Mouse (Mus musculus) intestine, postnatal 0 days (tissue): ENCODE measurements around the gene Zfc3h1. TPM values are rescaled to one million over a fixed set of nuclear protein-coding genes. Genes with fewer than 3 reads are reported as not detected.

Experiments used
- ATAC-seq: fragments of 200-750 bp; cut with Nextera tagmentation; 2 replicates; pipeline ENCODE4 v1.8.0; 2017; ENCODE audit warnings: mild to moderate bottlenecking, moderate TSS enrichment, moderate library complexity
- H3K27ac ChIP-seq: fragments of 300-500 bp; sonication (generic); 2 replicates; pipeline ENCODE4 v1.5.1; 2014; ENCODE audit warnings: mild to moderate bottlenecking, low read depth, low read length, moderate library complexity
- H3K27me3 ChIP-seq: fragments of 300-500 bp; sonication (generic); replicated peaks from 2 replicates; pipeline ENCODE4 v1.6.1; 2014; ENCODE audit warnings: low read length, mixed read lengths; ENCODE audit not compliant: control insufficient read depth, insufficient read depth
- H3K36me3 ChIP-seq: fragments of 300-500 bp; sonication (generic); 2 replicates; pipeline ENCODE4 v1.6.1; 2014; ENCODE audit warnings: mild to moderate bottlenecking, moderate library complexity; ENCODE audit not compliant: control insufficient read depth, insufficient read depth
- H3K4me1 ChIP-seq: fragments of 300-500 bp; sonication (generic); replicated peaks from 2 replicates; pipeline ENCODE4 v1.6.1; 2014; ENCODE audit warnings: antibody characterized with exemption, low read length, mixed read lengths; ENCODE audit not compliant: control insufficient read depth, insufficient read depth
- H3K4me2 ChIP-seq: fragments of 300-500 bp; sonication (generic); replicated peaks from 2 replicates; pipeline ENCODE4 v1.6.1; 2014; ENCODE audit warnings: low read depth, mild to moderate bottlenecking, moderate library complexity
- H3K4me3 ChIP-seq: fragments of 300-500 bp; sonication (generic); 2 replicates; pipeline ENCODE4 v1.5.1; 2014; ENCODE audit warnings: low read depth, low read length
- H3K9ac ChIP-seq: fragments of 300-500 bp; sonication (generic); 2 replicates; pipeline ENCODE4 v1.6.1; 2014; ENCODE audit warnings: mild to moderate bottlenecking, low read depth, low read length
- H3K9me3 ChIP-seq: fragments of 300-500 bp; sonication (generic); 2 replicates; pipeline ENCODE4 v1.6.1; 2016; ENCODE audit warnings: mixed run types; ENCODE audit not compliant: control insufficient read depth
- CTCF ChIP-seq: sonication (generic); IDR thresholded peaks from 2 replicates; pipeline ENCODE4 v1.5.1; 2016; ENCODE audit warnings: low read depth, mild to moderate bottlenecking, control low read depth, antibody characterized with exemption, moderate library complexity
- WGBS: fragments of 180-500 bp; shearing (Covaris S2); extraction: QIAGEN DNeasy Blood & Tissue Kit; methylation state at CpG from one replicate; pipeline ENCODE4 v1.1.7; 2014; 5-methylcytosine and 5-hydroxymethylcytosine counted together
- polyA plus RNA-seq: library from polyadenylated mRNA; unstranded; fragments of >200 nt; fragmentation: Nextera tagmentation; extraction: Ambion mirVana; gene quantifications from 2 replicates; pipeline ENCODE4 v1.2.1, GENCODE M21; 2015

The Zfc3h1 gene
- 11.5 and 12.0 TPM in 2 replicates for polyA plus RNA-seq

DNA sequence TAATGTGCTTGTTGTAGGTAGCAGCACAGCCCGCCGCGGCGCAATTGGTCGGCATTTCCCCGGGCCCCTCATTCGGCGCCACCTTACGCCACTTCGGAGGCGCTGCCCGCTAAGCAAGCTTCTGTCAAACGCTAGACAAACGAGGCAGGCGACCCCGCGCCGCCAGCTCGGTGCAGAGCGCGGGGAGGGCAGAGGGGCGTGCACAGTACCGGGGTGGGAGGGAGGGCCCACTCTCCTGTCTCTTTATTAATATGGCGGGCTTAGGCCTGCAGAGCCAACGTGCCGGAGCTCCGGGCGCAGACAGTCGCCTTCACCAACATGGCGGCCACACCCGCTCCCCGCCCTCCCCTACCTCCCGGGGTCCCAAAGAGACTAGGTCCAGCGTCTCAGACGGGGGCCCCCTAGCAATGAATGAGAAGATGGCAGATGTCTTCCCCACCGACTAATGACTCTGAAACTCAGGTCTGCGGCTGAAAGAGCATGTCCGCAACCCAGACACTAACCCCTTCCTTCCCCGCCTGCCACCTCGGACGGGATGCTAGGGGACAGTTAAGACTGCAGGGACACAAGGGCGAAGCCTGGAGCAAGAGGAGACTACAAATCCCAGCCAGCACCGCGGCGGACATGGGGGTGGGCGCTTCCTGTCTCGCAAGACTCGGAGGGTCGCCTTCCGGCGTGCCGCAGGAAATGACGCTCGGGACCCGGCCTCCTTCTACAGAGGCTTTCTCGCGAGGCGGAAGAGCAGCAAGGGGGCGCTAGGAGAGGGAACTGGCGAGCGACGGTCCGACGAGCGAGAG, at the start of gene Zfc3h1, which contains the start of gene Thap2:
Gene Zfc3h1, plus strand, starts transcription at position 739 of the 797 bp plus-strand sequence.
Gene Thap2, minus strand, starts transcription at position 223 of the 797 bp plus-strand sequence.
- under 1% methylated on average over 65 of the region's 65 CpGs for WGBS
- peak within 1 kb of the TSS; percentile 98 for H3K9ac ChIP-seq
- peak; percentile 97 for ATAC-seq

DNA sequence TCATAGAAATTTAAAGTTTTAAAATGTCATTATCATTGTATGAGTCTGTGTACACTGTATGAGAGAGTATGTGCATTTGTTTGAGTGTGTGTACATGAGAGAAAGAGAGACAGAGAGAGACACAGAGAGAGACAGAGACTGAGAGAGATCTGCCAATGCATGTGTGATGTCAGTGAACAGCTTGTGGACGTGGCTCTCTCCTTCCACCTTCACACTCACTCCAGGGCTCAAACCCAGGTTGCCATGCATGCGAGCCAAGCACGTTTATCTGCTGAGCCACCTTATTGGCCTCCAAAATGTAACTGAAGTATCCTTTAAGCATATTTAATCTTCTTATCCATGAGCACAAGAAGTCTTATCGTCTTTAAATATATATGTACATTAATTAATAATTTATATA, 47.9 kb upstream of the Zfc3h1 start:
- Histone ChIP-seq H3K27me3 (no peaks in the 10 kb centered on the region), H3K4me1 (no peaks in the 10 kb centered on the region), H3K36me3 (peaks cover 20% of the 10 kb centered on the region), H3K9me3 (no peaks in the 10 kb centered on the region), H3K27ac (no peak overlapping the region), H3K4me2 (no peak overlapping the region), H3K9ac (no peak overlapping the region), H3K4me3 (no peak overlapping the region)
- WGBS = 79% methylated on average over 4 of the region's 4 CpGs
- no peak for TF ChIP-seq CTCF
- no peak for ATAC-seq

More for the DNA sequence above, at the start of gene Zfc3h1, which contains the start of gene Thap2:
- Histone ChIP-seq H3K27me3 (no peaks in the 10 kb centered on the region), H3K4me3 (peak within 1 kb of the TSS; percentile 95), H3K9me3 (no peaks in the 10 kb centered on the region), H3K36me3 (peaks cover 5% of the 10 kb centered on the region; the same call in 1 of the 2 replicates), H3K4me2 (peak within 1 kb of the TSS; percentile 69), H3K27ac (peak within 1 kb of the TSS; percentile 99), H3K4me1 (no peaks in the 10 kb centered on the region; the same call in 1 of the 2 replicates)
- peak; percentile 90 for TF ChIP-seq CTCF

DNA sequence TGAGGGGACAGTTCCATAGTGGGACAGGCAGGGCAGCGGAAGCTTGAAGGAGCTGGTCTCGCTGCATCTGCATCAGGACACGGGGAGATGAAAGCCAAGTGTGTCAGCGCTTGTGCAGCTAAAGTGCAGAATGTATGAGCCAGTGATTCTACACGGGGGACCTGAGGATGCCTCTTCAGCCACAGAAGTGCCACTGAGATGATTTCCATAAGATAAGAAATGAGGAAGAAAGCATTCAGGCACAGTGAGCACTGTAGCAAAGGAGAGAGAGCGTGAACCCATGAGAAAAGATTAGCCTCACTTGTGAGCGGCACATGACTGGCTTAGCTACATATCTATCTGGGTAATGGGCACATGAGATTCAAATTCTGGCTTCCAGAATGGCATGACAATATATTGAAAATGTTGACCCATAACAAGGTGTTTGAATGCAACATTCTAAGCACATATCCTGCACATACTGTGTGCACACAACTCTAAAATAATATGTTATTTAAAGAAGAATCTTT, 44.9 kb upstream of the Zfc3h1 start:
- WGBS = 90% methylated on average over 7 of the region's 7 CpGs
- peaks cover 40% of the 10 kb centered on the region for H3K36me3 ChIP-seq
- no peaks in the 10 kb centered on the region for H3K9me3 ChIP-seq
- no peak for ATAC-seq
- no peaks in the 10 kb centered on the region for H3K4me1 ChIP-seq
- no peak overlapping the region for H3K27ac ChIP-seq
- H3K9ac ChIP-seq = no peak overlapping the region
- no peak overlapping the region for H3K4me3 ChIP-seq
- no peaks in the 10 kb centered on the region for H3K27me3 ChIP-seq
- no peak overlapping the region for H3K4me2 ChIP-seq
- TF ChIP-seq CTCF = no peak

DNA sequence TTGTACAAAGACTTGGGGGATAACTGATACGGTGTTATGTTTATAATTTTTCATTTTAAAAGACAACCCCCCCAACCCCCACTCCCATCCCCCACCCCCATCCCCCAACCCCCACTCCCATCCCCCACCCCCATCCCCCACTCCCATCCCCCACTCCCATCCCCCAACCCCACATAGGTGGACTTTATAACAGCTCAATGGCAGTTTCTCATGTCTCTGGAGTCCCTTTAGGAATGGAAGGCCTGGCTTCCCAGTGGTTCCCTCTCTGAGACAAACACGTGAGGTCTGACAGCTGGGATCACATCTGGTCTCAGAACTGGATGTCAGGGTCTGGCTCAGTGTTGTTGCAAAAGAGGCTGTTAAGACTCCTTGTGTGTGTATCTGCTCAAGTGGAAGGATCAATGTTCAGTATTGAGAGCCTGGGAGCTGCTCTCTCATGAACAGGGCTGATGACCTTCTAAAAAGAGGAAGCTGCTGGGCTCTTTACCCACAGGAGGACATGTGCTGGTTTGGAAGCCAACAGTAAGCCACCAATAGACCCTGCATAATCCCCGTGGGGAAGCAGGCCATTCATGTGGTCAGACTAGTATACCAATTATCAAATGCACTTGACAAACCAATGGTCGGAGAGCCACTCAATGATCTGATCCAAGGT, 41.9 kb upstream of the Zfc3h1 start:
- WGBS = 91% methylated on average over 4 of the region's 4 CpGs
- no peak for ATAC-seq
- H3K27ac ChIP-seq = no peak overlapping the region
- H3K4me1 ChIP-seq = no peaks in the 10 kb centered on the region
- H3K4me2 ChIP-seq = no peak overlapping the region
- TF ChIP-seq CTCF = no peak
- no peaks in the 10 kb centered on the region for H3K9me3 ChIP-seq
- H3K9ac ChIP-seq = no peak overlapping the region
- no peak overlapping the region for H3K4me3 ChIP-seq
- peaks cover 45% of the 10 kb centered on the region for H3K36me3 ChIP-seq
- H3K27me3 ChIP-seq = no peaks in the 10 kb centered on the region

DNA sequence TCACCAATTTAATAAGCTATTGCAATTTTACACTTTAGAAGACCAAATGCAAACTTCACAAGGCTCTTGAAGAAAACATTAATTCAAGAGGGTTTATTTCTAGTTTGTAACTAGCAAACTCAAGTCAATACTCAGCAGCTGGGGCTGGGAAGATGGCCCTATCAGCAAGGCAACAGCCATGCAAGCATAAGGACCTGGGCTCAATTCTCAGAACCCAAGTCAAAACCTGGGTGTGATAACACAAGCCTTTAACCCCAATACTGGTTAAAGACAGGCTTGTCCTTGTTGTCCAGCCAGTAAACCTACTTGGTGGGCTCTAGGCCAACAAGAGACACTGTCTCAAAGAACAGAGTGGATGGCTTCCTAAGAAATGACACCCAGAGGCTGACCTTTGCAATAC, 38.3 kb upstream of the Zfc3h1 start:
- H3K4me1 ChIP-seq = peaks cover 4% of the 10 kb centered on the region; the same call in 1 of the 2 replicates
- H3K4me2 ChIP-seq = no peak overlapping the region
- H3K9ac ChIP-seq = no peak overlapping the region
- no peaks in the 10 kb centered on the region for H3K9me3 ChIP-seq
- TF ChIP-seq CTCF = no peak
- H3K4me3 ChIP-seq = no peak overlapping the region
- no peak for ATAC-seq
- no peak overlapping the region for H3K27ac ChIP-seq
- peaks cover 27% of the 10 kb centered on the region for H3K36me3 ChIP-seq
- H3K27me3 ChIP-seq = no peaks in the 10 kb centered on the region

DNA sequence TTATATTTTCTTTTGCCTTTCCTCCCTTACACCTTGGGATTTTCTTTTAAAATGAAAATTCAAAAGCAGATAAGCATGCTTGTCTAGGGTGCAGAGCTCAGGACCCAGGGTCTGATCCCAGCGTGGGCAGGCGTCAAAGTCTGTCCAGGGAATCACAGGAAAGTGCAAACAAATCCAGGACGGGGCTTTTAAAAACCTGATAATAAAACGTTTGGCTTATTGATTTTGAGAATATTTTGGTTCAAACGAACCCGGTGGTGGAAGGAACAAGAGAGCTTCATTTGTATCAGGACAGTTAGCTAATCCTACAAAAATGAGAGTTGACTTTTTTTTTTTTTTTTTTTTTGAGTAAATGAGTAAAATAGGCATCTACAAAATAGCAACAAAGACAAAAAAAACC, 36.6 kb upstream of the Zfc3h1 start:
- Histone ChIP-seq H3K27me3 (no peaks in the 10 kb centered on the region), H3K9me3 (no peaks in the 10 kb centered on the region), H3K4me3 (no peak overlapping the region), H3K9ac (no peak overlapping the region), H3K27ac (no peak overlapping the region), H3K4me2 (no peak overlapping the region), H3K36me3 (peaks cover 13% of the 10 kb centered on the region), H3K4me1 (peaks cover 4% of the 10 kb centered on the region; the same call in 1 of the 2 replicates)
- no peak for TF ChIP-seq CTCF
- ATAC-seq = no peak
- WGBS = 54% methylated on average over 6 of the region's 6 CpGs
